Mouse (Mus musculus) frontal cortex, adult 2 months (tissue): ENCODE data around the gene Rabl6. TPM values are rescaled to one million over a fixed set of nuclear protein-coding genes. Genes with fewer than 3 reads are reported as not detected.

ENCODE experiments used
- DNase-seq, 2 experiments: peaks; one replicate each; pipeline ENCODE4 v3.0.0; 2022; ENCODE audit warnings: low spot score in 1 of 2; ENCODE audit errors: extremely low spot score in 1 of 2
- polyA plus RNA-seq: library from polyadenylated mRNA; depleted of rRNA; stranded (reverse); fragments of >200 nt; gene quantifications from 2 replicates; pipeline ENCODE4 v1.2.3, GENCODE M21; 2012; rRNA removed

Rabl6 gene
- polyA plus RNA-seq, 1 experiment, result 148 TPM

- DNase-seq, result peak in 1 of 2 experiments; percentile 30
Measured at GRCm38 (mm10) chr2:25549021-25549991, 59.0 kb downstream of the Rabl6 start.

GRCm38 (mm10) chr2:25546811-25547491 is 61.4 kb downstream of the Rabl6 start, which contains the start of gene Traf2:
Traf2 (minus strand) TSS chr2:25546940.
- DNase-seq, result peak; percentile 97 to 99

GRCm38 (mm10) chr2:25545996-25546810 is 62.1 kb downstream of the Rabl6 start:
- DNase-seq, result peak in 1 of 2 experiments; percentile 38

GRCm38 (mm10) chr2:25541644-25542367 is 66.5 kb downstream of the Rabl6 start:
- DNase-seq, result no peak

- DNase-seq, result no peak
Measured at GRCm38 (mm10) chr2:25540541-25540948, 67.8 kb downstream of the Rabl6 start.

GRCm38 (mm10) chr2:25536531-25536930 is 71.8 kb downstream of the Rabl6 start:
- no peak for DNase-seq

- no peak for DNase-seq
Measured at GRCm38 (mm10) chr2:25534866-25535182, 73.5 kb downstream of the Rabl6 start.

- peak in 1 of 2 experiments; percentile 39 for DNase-seq
Measured at GRCm38 (mm10) chr2:25534178-25534865, 74.0 kb downstream of the Rabl6 start.

- no peak for DNase-seq
Measured at GRCm38 (mm10) chr2:25533707-25534106, 74.6 kb downstream of the Rabl6 start.

Other genes starting within 250 kb of the Rabl6 start
- 15.0 and 17.9 TPM in 2 replicates for gene Uap1l1, start 242.8 kb downstream of the Rabl6 start, polyA plus RNA-seq
- 3.9 and 5.3 TPM in 2 replicates for gene Sapcd2, start 236.2 kb downstream of the Rabl6 start, polyA plus RNA-seq
- 14.1 and 19.3 TPM in 2 replicates for gene Entpd2, start 212.6 kb downstream of the Rabl6 start, polyA plus RNA-seq
- 383 and 426 TPM in 2 replicates for gene Npdc1, start 209.2 kb downstream of the Rabl6 start, polyA plus RNA-seq
- gene Fut7, start 185.3 kb downstream of the Rabl6 start, polyA plus RNA-seq, result 0.40 and 0.67 TPM in 2 replicates
- gene Abca2, start 179.8 kb downstream of the Rabl6 start, polyA plus RNA-seq, result 107 TPM in 2 replicates
- gene Clic3, start 151.7 kb downstream of the Rabl6 start, polyA plus RNA-seq, result 0.42 and 1.4 TPM in 2 replicates
- gene Paxx, start 147.4 kb downstream of the Rabl6 start, polyA plus RNA-seq, result 110 and 114 TPM in 2 replicates
- gene Ptgds, start 138.5 kb downstream of the Rabl6 start, polyA plus RNA-seq, result 2,136 and 2,926 TPM in 2 replicates
- gene Lcn12, start 114.6 kb downstream of the Rabl6 start, polyA plus RNA-seq, result not detected in 2 replicates
- gene Fbxw5, start 107.8 kb downstream of the Rabl6 start, polyA plus RNA-seq, result 64.7 and 72.3 TPM in 2 replicates
- gene C8g, start 106.8 kb downstream of the Rabl6 start, polyA plus RNA-seq, result 2.5 and 2.8 TPM in 2 replicates
- 8.1 and 9.1 TPM in 2 replicates for gene Traf2, start 61.6 kb downstream of the Rabl6 start, polyA plus RNA-seq
- 287 and 289 TPM in 2 replicates for gene Edf1, start 50.7 kb downstream of the Rabl6 start, polyA plus RNA-seq
- 2.1 and 2.5 TPM in 2 replicates for gene Mamdc4, start 33.7 kb downstream of the Rabl6 start, polyA plus RNA-seq
- gene Phpt1, start 33.3 kb downstream of the Rabl6 start, polyA plus RNA-seq, result 134 and 161 TPM in 2 replicates
- gene Ajm1, start 26.8 kb downstream of the Rabl6 start, polyA plus RNA-seq, result 114 and 122 TPM in 2 replicates
- 0.06 TPM in 1 of 2 replicates, not detected in the other for gene Ccdc183, start 9.2 kb upstream of the Rabl6 start, polyA plus RNA-seq
- 66.7 and 72.2 TPM in 2 replicates for gene Tmem141, start 13.5 kb upstream of the Rabl6 start, polyA plus RNA-seq
- gene Fcna, start 19.5 kb upstream of the Rabl6 start, polyA plus RNA-seq, result 0.17 and 0.28 TPM in 2 replicates
- not detected in 2 replicates for gene Lcn8, start 44.6 kb upstream of the Rabl6 start, polyA plus RNA-seq
- gene Lcn5, start 49.4 kb upstream of the Rabl6 start, polyA plus RNA-seq, result not detected in 2 replicates
- not detected in 2 replicates for gene Lcn6, start 68.3 kb upstream of the Rabl6 start, polyA plus RNA-seq
- gene Lcn10, start 74.2 kb upstream of the Rabl6 start, polyA plus RNA-seq, result not detected in 2 replicates
- not detected in 2 replicates for gene Obp2a, start 91.5 kb upstream of the Rabl6 start, polyA plus RNA-seq
- 107 and 127 TPM in 2 replicates for gene Bmyc, start 98.2 kb upstream of the Rabl6 start, polyA plus RNA-seq
- not detected in 2 replicates for gene Obp2b, start 128.5 kb upstream of the Rabl6 start, polyA plus RNA-seq
- not detected in 2 replicates for gene Lcn3, start 157.0 kb upstream of the Rabl6 start, polyA plus RNA-seq
- not detected in 2 replicates for gene Lcn11, start 168.5 kb upstream of the Rabl6 start, polyA plus RNA-seq
- not detected in 2 replicates for gene Gm13539, start 173.7 kb upstream of the Rabl6 start, polyA plus RNA-seq
- gene Glt6d1, start 207.3 kb upstream of the Rabl6 start, polyA plus RNA-seq, result not detected in 2 replicates
- gene Lcn9, start 214.6 kb upstream of the Rabl6 start, polyA plus RNA-seq, result not detected in 2 replicates
- gene Sohlh1, start 238.7 kb upstream of the Rabl6 start, polyA plus RNA-seq, result not detected in 2 replicates